Mouse (Mus musculus) embryonic facial prominence, embryonic 14.5 days (tissue): ENCODE results near the gene Sirt7. TPM values are rescaled to one million over a fixed set of nuclear protein-coding genes. Genes with fewer than 3 reads are reported as not detected.

Experiments used
- ATAC-seq: fragments of 200-750 bp; cut with Nextera tagmentation; 2 replicates; pipeline ENCODE4 v1.8.0; 2017; ENCODE audit warnings: low read depth, moderate number of reproducible peaks, moderate TSS enrichment
- DNase-seq: peaks from one replicate; pipeline ENCODE4 v3.0.0-alpha.2; 2015; ENCODE audit warnings: low spot score
- H3K27ac ChIP-seq: fragments of 300-500 bp; sonication (generic); replicated peaks from 2 replicates; pipeline ENCODE4 v1.5.1; 2014; ENCODE audit warnings: low read depth, mild to moderate bottlenecking, low read length, moderate library complexity
- H3K27me3 ChIP-seq: fragments of 300-500 bp; sonication (generic); replicated peaks from 2 replicates; pipeline ENCODE4 v1.6.1; 2014; ENCODE audit warnings: low read length; ENCODE audit not compliant: control insufficient read depth, insufficient read depth
- H3K36me3 ChIP-seq: fragments of 300-500 bp; sonication (generic); 2 replicates; pipeline ENCODE4 v1.6.1; 2014; ENCODE audit warnings: low read length, mixed read lengths; ENCODE audit not compliant: control insufficient read depth, insufficient read depth
- H3K4me1 ChIP-seq: fragments of 300-500 bp; sonication (generic); 2 replicates; pipeline ENCODE4 v1.6.1; 2014; ENCODE audit warnings: antibody characterized with exemption, low read length; ENCODE audit not compliant: control insufficient read depth, insufficient read depth
- H3K4me2 ChIP-seq: fragments of 300-500 bp; sonication (generic); 2 replicates; pipeline ENCODE4 v1.6.1; 2014; ENCODE audit warnings: low read depth, mild to moderate bottlenecking, low read length, moderate library complexity, mixed read lengths
- H3K4me3 ChIP-seq: fragments of 300-500 bp; sonication (generic); 2 replicates; pipeline ENCODE4 v1.5.1; 2014; ENCODE audit warnings: low read depth, mild to moderate bottlenecking, low read length
- H3K9ac ChIP-seq: fragments of 300-500 bp; sonication (generic); 2 replicates; pipeline ENCODE4 v1.6.1; 2014; ENCODE audit warnings: low read depth, mild to moderate bottlenecking, low read length, moderate library complexity, mixed read lengths
- H3K9me3 ChIP-seq: fragments of 300-500 bp; sonication (generic); 2 replicates; pipeline ENCODE4 v1.6.1; 2016; ENCODE audit warnings: low read length; ENCODE audit not compliant: control insufficient read depth
- WGBS: fragments of 180-500 bp; shearing (Covaris S2); extraction: QIAGEN DNeasy Blood & Tissue Kit; methylation state at CpG from one replicate; pipeline ENCODE4 v1.1.7; 2014; 5-methylcytosine and 5-hydroxymethylcytosine counted together
- microRNA-seq: library from miRNA; unstranded; fragments of <30 nt; microRNA quantifications from one replicate; pipeline ENCODE4, GENCODE M21; 2016; ENCODE audit warnings: borderline number of aligned reads
- polyA plus RNA-seq: library from polyadenylated mRNA; unstranded; fragments of >200 nt; fragmentation: Nextera tagmentation; extraction: Ambion mirVana; gene quantifications from 2 replicates; pipeline ENCODE4 v1.2.1, GENCODE M21; 2014

The Sirt7 gene
- polyA plus RNA-seq, 1 experiment from 2014 or later = 21.8 TPM

DNA sequence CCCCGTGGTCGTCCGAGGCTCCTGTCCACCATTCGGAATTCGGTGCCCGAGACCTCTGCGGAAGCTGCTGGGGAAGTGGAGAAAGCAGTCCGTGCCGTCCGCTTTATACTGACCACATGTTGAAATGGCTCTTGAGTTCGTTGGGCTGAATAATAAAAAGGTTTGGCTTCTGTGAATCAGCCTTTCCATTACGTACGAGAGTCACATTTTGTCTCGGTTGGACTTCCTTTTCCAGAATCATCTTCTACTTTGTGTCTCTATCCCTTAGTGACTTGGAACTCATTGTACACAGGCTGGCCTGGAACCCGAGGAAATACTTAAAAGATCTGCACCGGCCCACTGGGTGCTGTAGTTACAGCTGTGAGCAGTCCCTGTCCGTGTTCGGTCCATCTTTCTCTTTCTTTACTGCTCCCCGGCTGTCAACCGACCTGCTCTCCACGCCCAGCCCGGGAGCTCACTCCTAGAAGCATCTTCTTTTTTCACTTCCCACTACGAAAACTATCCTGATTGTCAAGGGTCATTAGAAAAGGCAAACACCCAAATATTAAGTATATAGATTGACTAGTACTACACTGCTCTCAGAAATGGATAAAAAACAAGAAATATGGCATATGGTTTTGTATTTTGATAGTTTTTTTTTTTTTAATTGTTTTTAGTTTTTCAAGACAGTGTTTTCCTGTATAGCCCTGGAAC, 51.3 kb downstream of the Sirt7 start:
- no peaks in the 10 kb centered on the region for H3K9me3 ChIP-seq
- peak overlapping the region; percentile 96 for H3K27ac ChIP-seq
- H3K4me3 ChIP-seq = peak overlapping the region; percentile 83
- WGBS = 1% methylated on average over 23 of the region's 23 CpGs
- H3K27me3 ChIP-seq = no peaks in the 10 kb centered on the region
- peak overlapping the region; percentile 92 for H3K4me2 ChIP-seq
- H3K9ac ChIP-seq = peak overlapping the region; percentile 97
- H3K4me1 ChIP-seq = peaks cover 17% of the 10 kb centered on the region
- DNase-seq = no peak
- peaks cover 46% of the 10 kb centered on the region for H3K36me3 ChIP-seq
- no peak for ATAC-seq

- peaks cover 46% of the 10 kb centered on the region for H3K36me3 ChIP-seq
- ATAC-seq = peak; percentile 96
Measured at GRCm38 (mm10) chr11:120572752-120573584, 52.1 kb downstream of the Sirt7 start, which contains the start of gene P4hb. Gene P4hb (minus strand): TSS chr11:120573253.

DNA sequence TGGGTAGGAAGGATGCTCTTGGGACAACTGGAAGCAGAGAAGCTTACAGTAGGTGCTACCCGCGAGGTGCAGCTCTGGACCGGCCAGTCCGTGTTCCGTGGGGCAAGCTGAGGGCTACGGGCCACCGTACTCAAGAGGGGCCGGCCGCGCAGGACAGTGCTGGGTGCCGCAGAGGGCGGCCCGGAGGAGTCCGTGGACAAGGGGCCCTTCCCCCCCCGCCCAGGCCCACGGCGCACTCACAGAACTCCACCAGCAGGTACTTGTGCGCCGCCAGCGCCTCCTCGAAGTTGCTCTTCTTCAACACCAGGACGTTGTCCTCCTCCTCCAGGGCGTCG, 52.7 kb downstream of the Sirt7 start:
- peaks cover 46% of the 10 kb centered on the region for H3K36me3 ChIP-seq
- ATAC-seq = peak; percentile 13
- no peaks in the 10 kb centered on the region for H3K9me3 ChIP-seq

More at GRCm38 (mm10) chr11:120572752-120573584, 52.1 kb downstream of the Sirt7 start, which contains the start of gene P4hb:
- DNase-seq = peak; percentile 100
- peak within 1 kb of the TSS; percentile 92 for H3K4me2 ChIP-seq
- 0% methylated on average over 55 of the region's 94 CpGs for WGBS
- H3K4me1 ChIP-seq = peaks cover 17% of the 10 kb centered on the region
- no peaks in the 10 kb centered on the region for H3K27me3 ChIP-seq
- no peaks in the 10 kb centered on the region for H3K9me3 ChIP-seq
- H3K4me3 ChIP-seq = peak within 1 kb of the TSS; percentile 83
- H3K9ac ChIP-seq = peak within 1 kb of the TSS; percentile 97
- H3K27ac ChIP-seq = peak within 1 kb of the TSS; percentile 96

DNA sequence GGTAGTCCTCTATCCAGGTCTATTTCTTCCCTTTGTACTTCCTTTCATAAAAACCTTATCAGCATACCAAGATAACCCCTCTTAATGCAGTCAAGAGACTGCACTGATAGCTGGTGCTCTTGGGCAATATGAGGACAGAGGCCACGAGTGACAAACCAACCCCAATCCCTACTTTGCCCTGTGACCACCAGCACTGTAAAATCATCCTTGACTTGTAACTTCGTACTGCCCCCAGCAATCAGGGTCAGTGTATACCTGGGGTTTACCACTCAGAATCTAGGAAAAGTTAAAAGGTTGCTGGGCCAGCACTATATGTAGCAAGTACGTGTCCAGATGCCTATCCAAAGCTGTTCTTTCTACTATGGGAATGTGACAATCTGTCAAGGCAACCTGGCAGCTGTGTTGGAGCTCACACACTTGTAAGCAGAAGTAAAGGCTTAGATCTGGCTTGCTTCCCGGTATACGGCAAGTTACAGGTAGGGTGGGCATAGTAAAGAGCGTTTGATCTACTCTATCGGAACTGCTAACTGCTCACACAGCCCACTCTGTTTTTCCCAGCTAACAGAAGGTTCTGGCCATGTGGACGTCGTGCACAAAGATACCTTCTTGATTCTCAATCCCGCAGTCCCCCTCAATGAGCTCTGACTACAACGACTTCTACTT, 53.2 kb downstream of the Sirt7 start:
- H3K27me3 ChIP-seq = no peaks in the 10 kb centered on the region
- peaks cover 17% of the 10 kb centered on the region for H3K4me1 ChIP-seq
- no peak for DNase-seq
- peak overlapping the region; percentile 83 for H3K4me3 ChIP-seq
- H3K9ac ChIP-seq = peak overlapping the region; percentile 97
- H3K4me2 ChIP-seq = peak overlapping the region; percentile 92
- 9% methylated on average over 11 of the region's 11 CpGs for WGBS
- H3K9me3 ChIP-seq = no peaks in the 10 kb centered on the region
- H3K36me3 ChIP-seq = peaks cover 46% of the 10 kb centered on the region
- ATAC-seq = no peak
- H3K27ac ChIP-seq = peak overlapping the region; percentile 80

More for the DNA sequence above, 52.7 kb downstream of the Sirt7 start:
- Histone ChIP-seq H3K9ac (peak overlapping the region; percentile 97), H3K4me2 (peak overlapping the region; percentile 92), H3K27me3 (no peaks in the 10 kb centered on the region), H3K4me1 (peaks cover 17% of the 10 kb centered on the region), H3K27ac (peak overlapping the region; percentile 80), H3K4me3 (peak overlapping the region; percentile 83)
- 2% methylated on average over 10 of the region's 24 CpGs for WGBS
- no peak for DNase-seq

DNA sequence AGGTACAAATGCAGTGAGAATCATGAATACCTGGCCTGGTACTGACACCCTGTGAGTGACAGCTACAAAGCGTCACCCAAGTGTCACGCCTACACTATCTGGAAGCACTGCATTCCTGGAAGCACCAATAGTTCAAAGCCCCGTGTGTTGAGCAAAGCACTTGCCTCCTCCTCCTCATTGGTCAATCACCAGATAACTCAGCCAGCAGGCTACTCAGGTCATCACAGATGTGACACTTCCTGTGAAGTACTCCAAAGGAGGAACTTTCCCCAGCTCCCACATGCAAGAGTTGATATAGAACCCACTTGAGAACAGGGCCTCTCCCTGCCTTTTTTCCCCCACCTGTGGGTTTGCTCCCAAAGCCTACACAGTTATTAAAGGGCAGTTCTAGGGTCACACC, 53.9 kb downstream of the Sirt7 start:
- Histone ChIP-seq H3K9ac (peak overlapping the region; percentile 97), H3K36me3 (peaks cover 54% of the 10 kb centered on the region), H3K27me3 (no peaks in the 10 kb centered on the region), H3K4me3 (peak overlapping the region; percentile 83), H3K9me3 (no peaks in the 10 kb centered on the region), H3K27ac (no peak overlapping the region), H3K4me2 (peak overlapping the region; percentile 92), H3K4me1 (peaks cover 17% of the 10 kb centered on the region)
- ATAC-seq = no peak
- DNase-seq = no peak
- WGBS = 72% methylated on average over 3 of the region's 3 CpGs

Small RNA genes within 50 kb of the gene (microRNA-seq; reads per million reads assigned to microRNA genes)
- 0.83 reads per million for gene Mir6936

Other genes starting within 250 kb of the Sirt7 start
- gene Faap100, start 246.5 kb downstream of the Sirt7 start, polyA plus RNA-seq = 30.0 and 32.7 TPM in 2 replicates
- gene Nploc4, start 187.5 kb downstream of the Sirt7 start, polyA plus RNA-seq = 38.1 and 44.6 TPM in 2 replicates
- gene Tspan10, start 182.6 kb downstream of the Sirt7 start, polyA plus RNA-seq = 0.63 TPM in 1 of 2 replicates, not detected in the other
- not detected in 2 replicates for gene Pde6g, start 171.7 kb downstream of the Sirt7 start, polyA plus RNA-seq
- 12.8 and 15.3 TPM in 2 replicates for gene Oxld1, start 167.2 kb downstream of the Sirt7 start, polyA plus RNA-seq
- gene Ccdc137, start 167.1 kb downstream of the Sirt7 start, polyA plus RNA-seq = 27.7 and 27.9 TPM in 2 replicates
- 43.2 and 46.4 TPM in 2 replicates for gene Arl16, start 157.6 kb downstream of the Sirt7 start, polyA plus RNA-seq
- gene Mrpl12, start 140.6 kb downstream of the Sirt7 start, polyA plus RNA-seq = 135 and 148 TPM in 2 replicates
- gene Slc25a10, start 133.4 kb downstream of the Sirt7 start, polyA plus RNA-seq = 47.6 and 53.1 TPM in 2 replicates
- gene Gcgr, start 94.5 kb downstream of the Sirt7 start, polyA plus RNA-seq = 1.0 and 1.4 TPM in 2 replicates
- 238 and 253 TPM in 2 replicates for gene Mcrip1, start 75.5 kb downstream of the Sirt7 start, polyA plus RNA-seq
- 9.6 and 9.7 TPM in 2 replicates for gene Ppp1r27, start 74.1 kb downstream of the Sirt7 start, polyA plus RNA-seq
- gene P4hb, start 52.0 kb downstream of the Sirt7 start, polyA plus RNA-seq = 996 and 1,037 TPM in 2 replicates
- gene Arhgdia, start 43.6 kb downstream of the Sirt7 start, polyA plus RNA-seq = 558 and 609 TPM in 2 replicates
- gene Alyref, start 26.9 kb downstream of the Sirt7 start, polyA plus RNA-seq = 406 and 433 TPM in 2 replicates
- 238 and 242 TPM in 2 replicates for gene Anapc11, start 26.8 kb downstream of the Sirt7 start, polyA plus RNA-seq
- 1.3 and 1.8 TPM in 2 replicates for gene Npb, start 16.8 kb downstream of the Sirt7 start, polyA plus RNA-seq
- gene Pcyt2, start 7.3 kb downstream of the Sirt7 start, polyA plus RNA-seq = 88.8 and 97.5 TPM in 2 replicates
- 26.3 and 26.8 TPM in 2 replicates for gene Mafg, start 8.4 kb upstream of the Sirt7 start, polyA plus RNA-seq
- gene Pycr1, start 18.5 kb upstream of the Sirt7 start, polyA plus RNA-seq = 56.7 and 64.7 TPM in 2 replicates
- gene Myadml2, start 22.9 kb upstream of the Sirt7 start, polyA plus RNA-seq = 3.4 and 3.6 TPM in 2 replicates
- 3.6 and 4.9 TPM in 2 replicates for gene Notum, start 35.9 kb upstream of the Sirt7 start, polyA plus RNA-seq
- 93.1 and 100.0 TPM in 2 replicates for gene Aspscr1, start 47.7 kb upstream of the Sirt7 start, polyA plus RNA-seq
- gene Cenpx, start 88.5 kb upstream of the Sirt7 start, polyA plus RNA-seq = 139 and 145 TPM in 2 replicates
- 46.5 and 50.7 TPM in 2 replicates for gene Lrrc45, start 88.7 kb upstream of the Sirt7 start, polyA plus RNA-seq
- 16.5 and 16.6 TPM in 2 replicates for gene Rac3, start 96.2 kb upstream of the Sirt7 start, polyA plus RNA-seq
- 23.5 and 27.0 TPM in 2 replicates for gene Dcxr, start 102.0 kb upstream of the Sirt7 start, polyA plus RNA-seq
- 58.3 and 113 TPM in 2 replicates for gene Cbr2, start 106.9 kb upstream of the Sirt7 start, polyA plus RNA-seq
- gene Hmga1b, start 137.6 kb upstream of the Sirt7 start, polyA plus RNA-seq = 3.0 and 4.8 TPM in 2 replicates
- 32.5 and 36.9 TPM in 2 replicates for gene Rfng, start 159.0 kb upstream of the Sirt7 start, polyA plus RNA-seq
- 207 and 219 TPM in 2 replicates for gene Gps1, start 159.0 kb upstream of the Sirt7 start, polyA plus RNA-seq
- gene Dus1l, start 171.2 kb upstream of the Sirt7 start, polyA plus RNA-seq = 51.0 and 63.8 TPM in 2 replicates
- 67.2 and 77.4 TPM in 2 replicates for gene Fasn, start 199.3 kb upstream of the Sirt7 start, polyA plus RNA-seq